In genomic region chr10:81135831-81136705, GRCm38 (mm10) we compare ENCODE assay signal across 8 mouse cellular contexts. TPM values are rescaled to one million over a fixed set of nuclear protein-coding genes. Genes with fewer than 3 reads are reported as not detected.
DNase-seq lines count a peak whose midpoint lies in the region; ATAC-seq lines count a peak whose summit lies in the region.

No protein-coding gene starts in this region.

- DNase-seq in adrenal gland, adult 2 months, result peak; percentile 87
- peak; percentile 75 for DNase-seq in embryo, embryonic 10.5 days (ENCODE audit: low spot score)
- peak; percentile 77 for DNase-seq in gastrocnemius, postnatal 14 days
- peak; percentile 86 for DNase-seq in intestine, embryonic 14.5 days (ENCODE audit: low spot score)
- peak; percentile 78 for DNase-seq in limb, embryonic 11.5 days (ENCODE audit: low spot score)
- peak; percentile 89 for DNase-seq in midbrain, embryonic 11.5 days (ENCODE audit: low spot score, missing footprints)
- DNase-seq in right cerebral cortex, postnatal 4 days, result peak; percentile 70

- H3K27me3 ChIP-seq in intestine, embryonic 14.5 days (replicated peaks; ENCODE audit: control insufficient read depth, insufficient read depth, low read length), result peaks cover 30% of the 10 kb centered on the region
- H3K27me3 ChIP-seq in limb, embryonic 11.5 days (ENCODE audit: control insufficient read depth, insufficient read depth, low read length), result peaks cover 19% of the 10 kb centered on the region
- peaks cover 32% of the 10 kb centered on the region for H3K27me3 ChIP-seq in midbrain, embryonic 11.5 days (ENCODE audit: control insufficient read depth, insufficient read depth, low read length)

- H3K27ac ChIP-seq in intestine, embryonic 14.5 days (ENCODE audit: low read depth), result peak overlapping the region; percentile 97
- peak overlapping the region; percentile 94 for H3K27ac ChIP-seq in limb, embryonic 11.5 days (replicated peaks; ENCODE audit: low read depth, low read length)
- peak overlapping the region; percentile 86 for H3K27ac ChIP-seq in midbrain, embryonic 11.5 days (ENCODE audit: low read depth, low read length)

- H3K4me1 ChIP-seq in intestine, embryonic 14.5 days (replicated peaks; ENCODE audit: control insufficient read depth, insufficient read depth, low read length), result peaks cover 42% of the 10 kb centered on the region
- H3K4me1 ChIP-seq in limb, embryonic 11.5 days (ENCODE audit: control insufficient read depth, insufficient read depth, low read length), result peaks cover 24% of the 10 kb centered on the region
- H3K4me1 ChIP-seq in midbrain, embryonic 11.5 days (ENCODE audit: control insufficient read depth, insufficient read depth, low read length), result peaks cover 37% of the 10 kb centered on the region

- peak overlapping the region; percentile 84 for H3K4me3 ChIP-seq in intestine, embryonic 14.5 days (ENCODE audit: low read depth, low read length)
- peak overlapping the region; percentile 82 for H3K4me3 ChIP-seq in limb, embryonic 11.5 days (ENCODE audit: low read depth, low read length)
- peak overlapping the region; percentile 78 for H3K4me3 ChIP-seq in midbrain, embryonic 11.5 days (ENCODE audit: low read depth, low read length)

- H3K4me2 ChIP-seq in intestine, embryonic 14.5 days (ENCODE audit: low read length), result peak overlapping the region; percentile 96
- peak overlapping the region; percentile 99 for H3K4me2 ChIP-seq in limb, embryonic 11.5 days (ENCODE audit: low read depth, severe bottlenecking)
- H3K4me2 ChIP-seq in midbrain, embryonic 11.5 days, result peak overlapping the region; percentile 98

- peak overlapping the region; percentile 97 for H3K9ac ChIP-seq in intestine, embryonic 14.5 days (ENCODE audit: low read length)
- H3K9ac ChIP-seq in limb, embryonic 11.5 days (ENCODE audit: low read length), result peak overlapping the region; percentile 94
- H3K9ac ChIP-seq in midbrain, embryonic 11.5 days (ENCODE audit: low read length), result peak overlapping the region; percentile 89

- ATAC-seq in intestine, embryonic 14.5 days (replicated peaks; ENCODE audit: low FRiP score, low TSS enrichment, low read depth), result peak; percentile 29
- peak; percentile 5; the same call in 1 of the 2 replicates for ATAC-seq in limb, embryonic 11.5 days (ENCODE audit: insufficient number of reproducible peaks, low FRiP score, low TSS enrichment, low read depth)
- ATAC-seq in midbrain, embryonic 11.5 days (ENCODE audit: low FRiP score), result peak; percentile 6; the same call in 1 of the 2 replicates
- ATAC-seq in inflammation-experienced regulatory T-cells, adult 6 months, result no peak

- H3K9me3 ChIP-seq in intestine, embryonic 14.5 days (ENCODE audit: control insufficient read depth, low read length), result no peaks in the 10 kb centered on the region
- H3K9me3 ChIP-seq in limb, embryonic 11.5 days (ENCODE audit: control insufficient read depth, low read length), result no peaks in the 10 kb centered on the region
- no peaks in the 10 kb centered on the region for H3K9me3 ChIP-seq in midbrain, embryonic 11.5 days (ENCODE audit: control insufficient read depth, low read length)

- intact Hi-C loops in gastrocnemius, postnatal 14 days (cut with DNase I; ENCODE audit: low total_unique reads), result no loop called here

- H3K36me3 ChIP-seq in intestine, embryonic 14.5 days (ENCODE audit: control insufficient read depth, insufficient read depth, low read length), result no peaks in the 10 kb centered on the region
- H3K36me3 ChIP-seq in limb, embryonic 11.5 days (ENCODE audit: control insufficient read depth, insufficient read depth, low read length), result no peaks in the 10 kb centered on the region
- no peaks in the 10 kb centered on the region for H3K36me3 ChIP-seq in midbrain, embryonic 11.5 days (ENCODE audit: control insufficient read depth, insufficient read depth, low read length)

- WGBS in intestine, embryonic 14.5 days, result under 1% methylated on average over 77 of the region's 86 CpGs
- WGBS in limb, embryonic 11.5 days, result under 1% methylated on average over 71 of the region's 86 CpGs
- WGBS in midbrain, embryonic 11.5 days, result under 1% methylated on average over 80 of the region's 86 CpGs

RNA-seq across cellular contexts. Expression of gene Zbtb7a, which starts 1.0 kb away (rescaled TPM):
- 10 to 100 TPM; 62.9 to 80.9 TPM for total RNA-seq in adrenal gland, adult 2 months (2021)
- 150 and 158 TPM in 2 replicates for polyA plus RNA-seq in adrenal gland, adult 2 months (2012; rRNA removed)
- total RNA-seq in gastrocnemius, postnatal 14 days (2021), result 10 to 100 TPM; 28.2 to 30.1 TPM
- 23.2 and 28.7 TPM in 2 replicates for polyA plus RNA-seq in intestine, embryonic 14.5 days (2014; fragmentation: Nextera tagmentation; extraction: Ambion mirVana)
- polyA plus RNA-seq in limb, embryonic 11.5 days (2014; fragmentation: Nextera tagmentation; extraction: Ambion mirVana), result 6.7 and 8.4 TPM in 2 replicates
- polyA plus RNA-seq in midbrain, embryonic 11.5 days (2014; fragmentation: Nextera tagmentation; extraction: Ambion mirVana), result 5.3 and 5.6 TPM in 2 replicates
- polyA plus RNA-seq in inflammation-experienced regulatory T-cells, adult 6 months (2017; shearing (Covaris generic)), result 10 to 100 TPM in 1 of 3 experiments, 1 to 10 TPM in 2; 8.5 to 10.8 (median 9.3) TPM

RNA-seq across cellular contexts. Expression of gene Map2k2, which starts 30.4 kb away (rescaled TPM):
- 100 to 1,000 TPM; 157 to 185 TPM for total RNA-seq in adrenal gland, adult 2 months (2021)
- 787 and 873 TPM in 2 replicates for polyA plus RNA-seq in adrenal gland, adult 2 months (2012; rRNA removed)
- total RNA-seq in gastrocnemius, postnatal 14 days (2021), result 100 to 1,000 TPM; 163 to 171 TPM
- 174 and 185 TPM in 2 replicates for polyA plus RNA-seq in intestine, embryonic 14.5 days (2014; fragmentation: Nextera tagmentation; extraction: Ambion mirVana)
- 230 and 239 TPM in 2 replicates for polyA plus RNA-seq in limb, embryonic 11.5 days (2014; fragmentation: Nextera tagmentation; extraction: Ambion mirVana)
- 189 and 210 TPM in 2 replicates for polyA plus RNA-seq in midbrain, embryonic 11.5 days (2014; fragmentation: Nextera tagmentation; extraction: Ambion mirVana)
- polyA plus RNA-seq in inflammation-experienced regulatory T-cells, adult 6 months (2017; shearing (Covaris generic)), result 10 to 100 TPM; 22.1 to 27.1 (median 23.3) TPM

RNA-seq across cellular contexts. Expression of gene Pias4, which starts 31.7 kb away (rescaled TPM):
- 10 to 100 TPM; 27.3 to 29.8 TPM for total RNA-seq in adrenal gland, adult 2 months (2021)
- 41.4 and 48.6 TPM in 2 replicates for polyA plus RNA-seq in adrenal gland, adult 2 months (2012; rRNA removed)
- total RNA-seq in gastrocnemius, postnatal 14 days (2021), result 10 to 100 TPM; 12.3 to 12.8 TPM
- 40.8 and 43.3 TPM in 2 replicates for polyA plus RNA-seq in intestine, embryonic 14.5 days (2014; fragmentation: Nextera tagmentation; extraction: Ambion mirVana)
- 53.3 and 56.9 TPM in 2 replicates for polyA plus RNA-seq in limb, embryonic 11.5 days (2014; fragmentation: Nextera tagmentation; extraction: Ambion mirVana)
- 42.1 and 46.5 TPM in 2 replicates for polyA plus RNA-seq in midbrain, embryonic 11.5 days (2014; fragmentation: Nextera tagmentation; extraction: Ambion mirVana)
- polyA plus RNA-seq in inflammation-experienced regulatory T-cells, adult 6 months (2017; shearing (Covaris generic)), result 10 to 100 TPM; 15.4 to 21.5 (median 17.1) TPM

RNA-seq across cellular contexts. Expression of gene Creb3l3, which starts 37.4 kb away (rescaled TPM):
- total RNA-seq in adrenal gland, adult 2 months (2021), result under 1 TPM; 0.59 to 0.86 TPM
- 0.39 and 0.89 TPM in 2 replicates for polyA plus RNA-seq in adrenal gland, adult 2 months (2012; rRNA removed)
- 1 to 10 TPM in 1 of 2 experiments, under 1 TPM in 1; 0.53 to 1.1 TPM for total RNA-seq in gastrocnemius, postnatal 14 days (2021)
- 0.65 and 1.0 TPM in 2 replicates for polyA plus RNA-seq in intestine, embryonic 14.5 days (2014; fragmentation: Nextera tagmentation; extraction: Ambion mirVana)
- polyA plus RNA-seq in limb, embryonic 11.5 days (2014; fragmentation: Nextera tagmentation; extraction: Ambion mirVana), result 0.27 and 0.28 TPM in 2 replicates
- polyA plus RNA-seq in midbrain, embryonic 11.5 days (2014; fragmentation: Nextera tagmentation; extraction: Ambion mirVana), result 0.08 and 0.34 TPM in 2 replicates
- polyA plus RNA-seq in inflammation-experienced regulatory T-cells, adult 6 months (2017; shearing (Covaris generic)), result not detected

RNA-seq across cellular contexts. Expression of gene Eef2, which starts 40.4 kb away (rescaled TPM):
- total RNA-seq in adrenal gland, adult 2 months (2021), result 1,000 to 10,000 TPM; 1,393 to 1,508 TPM
- polyA plus RNA-seq in adrenal gland, adult 2 months (2012; rRNA removed), result 1,342 and 1,424 TPM in 2 replicates
- total RNA-seq in gastrocnemius, postnatal 14 days (2021), result 100 to 1,000 TPM; 892 to 898 TPM
- polyA plus RNA-seq in intestine, embryonic 14.5 days (2014; fragmentation: Nextera tagmentation; extraction: Ambion mirVana), result 484 and 490 TPM in 2 replicates
- polyA plus RNA-seq in limb, embryonic 11.5 days (2014; fragmentation: Nextera tagmentation; extraction: Ambion mirVana), result 428 TPM in 2 replicates
- 398 and 422 TPM in 2 replicates for polyA plus RNA-seq in midbrain, embryonic 11.5 days (2014; fragmentation: Nextera tagmentation; extraction: Ambion mirVana)
- polyA plus RNA-seq in inflammation-experienced regulatory T-cells, adult 6 months (2017; shearing (Covaris generic)), result 1,000 to 10,000 TPM in 1 of 3 experiments, 100 to 1,000 TPM in 2; 925 to 1,158 (median 972) TPM
